Mouse (Mus musculus) forebrain, embryonic 15.5 days (tissue): ENCODE results near the gene Nemf. TPM values are rescaled to one million over a fixed set of nuclear protein-coding genes. Genes with fewer than 3 reads are reported as not detected.
"Not testable (repeated sequence)": the region's sequence is repeated elsewhere in the genome, so short reads cannot be mapped to it uniquely, and the experiment has no call there.

Experiments used
- ATAC-seq: fragments of 200-750 bp; cut with Nextera tagmentation; replicated peaks from 2 replicates; pipeline ENCODE4 v1.8.0; 2017; ENCODE audit warnings: mild to moderate bottlenecking, moderate TSS enrichment, moderate library complexity
- H3K27ac ChIP-seq: fragments of 300-500 bp; sonication (generic); replicated peaks from 2 replicates; pipeline ENCODE4 v1.5.1; 2015; ENCODE audit warnings: mild to moderate bottlenecking, inconsistent platforms
- H3K27me3 ChIP-seq: fragments of 300-500 bp; sonication (generic); 2 replicates; pipeline ENCODE4 v1.6.1; 2015; ENCODE audit warnings: inconsistent platforms
- H3K36me3 ChIP-seq: fragments of 300-500 bp; sonication (generic); 2 replicates; pipeline ENCODE4 v1.6.1; 2015; ENCODE audit warnings: mild to moderate bottlenecking, inconsistent platforms
- H3K4me1 ChIP-seq: fragments of 300-500 bp; sonication (generic); 2 replicates; pipeline ENCODE4 v1.6.1; 2015; ENCODE audit warnings: inconsistent platforms
- H3K4me2 ChIP-seq: fragments of 300-500 bp; sonication (generic); replicated peaks from 2 replicates; pipeline ENCODE4 v1.6.1; 2015; ENCODE audit warnings: mild to moderate bottlenecking, inconsistent platforms
- H3K4me3 ChIP-seq: fragments of 300-500 bp; sonication (generic); 2 replicates; pipeline ENCODE4 v1.5.1; 2015; ENCODE audit warnings: mild to moderate bottlenecking, inconsistent platforms
- H3K9ac ChIP-seq: fragments of 300-500 bp; sonication (generic); replicated peaks from 2 replicates; pipeline ENCODE4 v1.6.1; 2015; ENCODE audit warnings: mild to moderate bottlenecking, inconsistent platforms
- H3K9me3 ChIP-seq: fragments of 300-500 bp; sonication (generic); 2 replicates; pipeline ENCODE4 v1.6.1; 2016; ENCODE audit warnings: inconsistent platforms
- WGBS: fragments of 180-500 bp; shearing (Covaris S2); methylation state at CpG from one replicate; pipeline ENCODE4 v1.1.7; 2015; ENCODE audit warnings: mixed read lengths; 5-methylcytosine and 5-hydroxymethylcytosine counted together
- polyA plus RNA-seq: library from polyadenylated mRNA; unstranded; fragments of >200 nt; fragmentation: Nextera tagmentation; extraction: Ambion mirVana; gene quantifications from 2 replicates; pipeline ENCODE4 v1.2.1, GENCODE M21; 2015

The Nemf gene
- polyA plus RNA-seq, 1 experiment from 2014 or later: 91.8 TPM

- Histone ChIP-seq H3K9me3 (no peaks in the 10 kb centered on the region), H3K27ac (no peak overlapping the region), H3K27me3 (no peaks in the 10 kb centered on the region), H3K4me2 (no peak overlapping the region), H3K36me3 (0 out of 2 replicates have a peak, but pooled peaks cover 3% of the 10 kb centered on the region), H3K4me3 (no peak overlapping the region), H3K9ac (no peak overlapping the region), H3K4me1 (no peaks in the 10 kb centered on the region; the same call in 1 of the 2 replicates)
- WGBS: 63% methylated on average over 6 of the region's 6 CpGs
- no peak for ATAC-seq
Measured at GRCm38 (mm10) chr12:69385542-69386280, 28.7 kb upstream of the Nemf start.

- no peaks in the 10 kb centered on the region for H3K9me3 ChIP-seq
- H3K27ac ChIP-seq: no peak overlapping the region
- no peak for ATAC-seq
- H3K36me3 ChIP-seq: 0 out of 2 replicates have a peak, but pooled peaks cover 3% of the 10 kb centered on the region
- H3K4me3 ChIP-seq: no peak overlapping the region
- no peak overlapping the region for H3K4me2 ChIP-seq
- no peak overlapping the region for H3K9ac ChIP-seq
- no peaks in the 10 kb centered on the region for H3K27me3 ChIP-seq
- H3K4me1 ChIP-seq: no peaks in the 10 kb centered on the region; the same call in 1 of the 2 replicates
- 91% methylated on average over 5 of the region's 5 CpGs for WGBS
Measured at GRCm38 (mm10) chr12:69384606-69385005, 27.6 kb upstream of the Nemf start.

- Histone ChIP-seq H3K27ac (no peak overlapping the region), H3K4me1 (no peaks in the 10 kb centered on the region), H3K4me2 (no peak overlapping the region), H3K4me3 (no peak overlapping the region), H3K27me3 (no peaks in the 10 kb centered on the region), H3K9ac (no peak overlapping the region), H3K36me3 (0 out of 2 replicates have a peak, but pooled peaks cover 3% of the 10 kb centered on the region), H3K9me3 (no peaks in the 10 kb centered on the region)
- no peak for ATAC-seq
- WGBS: 96% methylated on average over 1 of the region's 1 CpGs
Measured at GRCm38 (mm10) chr12:69382880-69383279, 25.9 kb upstream of the Nemf start.

GRCm38 (mm10) chr12:69378558-69379454 lies 21.8 kb upstream of the Nemf start:
- no peak for ATAC-seq
- Histone ChIP-seq H3K9ac (no peak overlapping the region), H3K27ac (no peak overlapping the region), H3K4me2 (no peak overlapping the region), H3K9me3 (no peaks in the 10 kb centered on the region), H3K27me3 (no peaks in the 10 kb centered on the region), H3K4me3 (no peak overlapping the region), H3K36me3 (peaks cover 5% of the 10 kb centered on the region; the same call in 1 of the 2 replicates), H3K4me1 (peaks cover 22% of the 10 kb centered on the region)
- WGBS: 92% methylated on average over 11 of the region's 11 CpGs

- peaks cover 31% of the 10 kb centered on the region for H3K4me1 ChIP-seq
- H3K9ac ChIP-seq, H3K36me3 ChIP-seq, H3K4me2 ChIP-seq, H3K9me3 ChIP-seq, H3K27me3 ChIP-seq, ATAC-seq, H3K4me3 ChIP-seq, H3K27ac ChIP-seq: not testable (repeated sequence)
- WGBS: 94% methylated on average over 6 of the region's 6 CpGs
Measured at GRCm38 (mm10) chr12:69377636-69378035, 20.7 kb upstream of the Nemf start.

- no peak overlapping the region for H3K27ac ChIP-seq
- H3K9ac ChIP-seq: no peak overlapping the region
- peaks cover 31% of the 10 kb centered on the region for H3K4me1 ChIP-seq
- H3K36me3 ChIP-seq: peaks cover 5% of the 10 kb centered on the region; the same call in 1 of the 2 replicates
- no peak overlapping the region for H3K4me3 ChIP-seq
- no peak for ATAC-seq
- 94% methylated on average over 1 of the region's 1 CpGs for WGBS
- no peak overlapping the region for H3K4me2 ChIP-seq
- H3K27me3 ChIP-seq: no peaks in the 10 kb centered on the region
- H3K9me3 ChIP-seq: no peaks in the 10 kb centered on the region
Measured at GRCm38 (mm10) chr12:69377188-69377587, 20.2 kb upstream of the Nemf start.

- Histone ChIP-seq H3K27me3 (no peaks in the 10 kb centered on the region), H3K9ac (no peak overlapping the region), H3K27ac (no peak overlapping the region), H3K4me3 (no peak overlapping the region), H3K4me2 (no peak overlapping the region), H3K36me3 (peaks cover 2% of the 10 kb centered on the region; the same call in 1 of the 2 replicates), H3K9me3 (no peaks in the 10 kb centered on the region), H3K4me1 (peaks cover 31% of the 10 kb centered on the region)
- WGBS: 82% methylated on average over 2 of the region's 2 CpGs
- ATAC-seq: no peak
Measured at GRCm38 (mm10) chr12:69376132-69376531, 19.2 kb upstream of the Nemf start.

- Histone ChIP-seq H3K9ac (peak overlapping the region; percentile 85), H3K36me3 (peaks cover 2% of the 10 kb centered on the region; the same call in 1 of the 2 replicates), H3K4me3 (peak overlapping the region; percentile 82), H3K27me3 (no peaks in the 10 kb centered on the region), H3K9me3 (no peaks in the 10 kb centered on the region), H3K4me2 (peak overlapping the region; percentile 85), H3K27ac (no peak overlapping the region), H3K4me1 (peaks cover 31% of the 10 kb centered on the region)
- 45% methylated on average over 11 of the region's 11 CpGs for WGBS
- ATAC-seq: no peak
Measured at GRCm38 (mm10) chr12:69373850-69374766, 17.1 kb upstream of the Nemf start.

GRCm38 (mm10) chr12:69372731-69373331 lies 15.9 kb upstream of the Nemf start:
- WGBS: under 1% methylated on average over 42 of the region's 42 CpGs
- Histone ChIP-seq H3K9me3 (no peaks in the 10 kb centered on the region), H3K4me2 (peak overlapping the region; percentile 85), H3K36me3 (peaks cover 2% of the 10 kb centered on the region; the same call in 1 of the 2 replicates), H3K4me3 (peak overlapping the region; percentile 82), H3K4me1 (peaks cover 31% of the 10 kb centered on the region), H3K27ac (peak overlapping the region; percentile 93), H3K27me3 (no peaks in the 10 kb centered on the region), H3K9ac (peak overlapping the region; percentile 85)
- ATAC-seq: no peak

- WGBS: 0% methylated on average over 91 of the region's 121 CpGs
- H3K9ac ChIP-seq: peak within 1 kb of the TSS; percentile 85
- no peaks in the 10 kb centered on the region for H3K27me3 ChIP-seq
- H3K36me3 ChIP-seq: peaks cover 2% of the 10 kb centered on the region; the same call in 1 of the 2 replicates
- peak within 1 kb of the TSS; percentile 82 for H3K4me3 ChIP-seq
- no peaks in the 10 kb centered on the region for H3K9me3 ChIP-seq
- peak within 1 kb of the TSS; percentile 93 for H3K27ac ChIP-seq
- peak within 1 kb of the TSS; percentile 85 for H3K4me2 ChIP-seq
- H3K4me1 ChIP-seq: peaks cover 31% of the 10 kb centered on the region
- peak; percentile 93 for ATAC-seq
Measured at GRCm38 (mm10) chr12:69371854-69372671, 15.1 kb upstream of the Nemf start, which contains the start of the genes Arf6 and Gm9887. Arf6 (plus strand) TSS chr12:69372150. Gm9887 (minus strand) TSS chr12:69372458.
